Mouse (Mus musculus) CH12.LX (cell line): ENCODE measurements at regions not wholly inside any gene's neighbourhood (a gene's known extent, or its start where the extent isn't known, plus 50 kb on each side); places are given as distances from the start of the nearest gene placed in this dataset.

ENCODE experiments used
- BHLHE40 ChIP-seq: IDR thresholded peaks from 2 replicates; pipeline ENCODE4 v1.6.1; 2011; ENCODE audit warnings: mild to moderate bottlenecking, low read depth, low read length, improper control_type of control experiment
- CTCF ChIP-seq, 2 experiments: IDR thresholded peaks in 1 of 2; conservative IDR thresholded peaks in 1 of 2; 2 replicates each; pipeline ENCODE4 v1.5.1; 2011 to 2012; ENCODE audit warnings: low read depth in 2 of 2, low read length in 2 of 2, improper control_type of control experiment in 1 of 2, inconsistent platforms in 1 of 2, mild to moderate bottlenecking in 1 of 2, moderate library complexity in 1 of 2
- ELF1 ChIP-seq: IDR thresholded peaks from 2 replicates; pipeline ENCODE4 v1.6.1; 2014; ENCODE audit warnings: low read depth, mild to moderate bottlenecking, inconsistent platforms, low read length, improper control_type of control experiment
- EP300 ChIP-seq: IDR thresholded peaks from 2 replicates; pipeline ENCODE4 v1.6.1; 2011; ENCODE audit warnings: low read length, improper control_type of control experiment
- GABPA ChIP-seq: IDR thresholded peaks from 2 replicates; pipeline ENCODE4 v1.6.1; 2012; ENCODE audit warnings: low read depth, low read length, improper control_type of control experiment, inconsistent platforms; ENCODE audit not compliant: insufficient replicate concordance
- HCFC1 ChIP-seq: IDR thresholded peaks from 2 replicates; pipeline ENCODE4 v1.6.1; 2012; ENCODE audit warnings: low read depth, mild to moderate bottlenecking, inconsistent platforms, low read length, improper control_type of control experiment
- JUN ChIP-seq: IDR thresholded peaks from 2 replicates; pipeline ENCODE4 v1.6.1; 2011; ENCODE audit warnings: low read depth, mild to moderate bottlenecking, low read length, improper control_type of control experiment, moderate library complexity; ENCODE audit not compliant: insufficient read depth
- KAT2A ChIP-seq: IDR thresholded peaks from 2 replicates; pipeline ENCODE4 v1.6.1; 2012; ENCODE audit warnings: low read length, improper control_type of control experiment, inconsistent platforms; ENCODE audit not compliant: insufficient replicate concordance
- MAX ChIP-seq: IDR thresholded peaks from 2 replicates; pipeline ENCODE4 v1.6.1; 2011; ENCODE audit warnings: low read length, improper control_type of control experiment
- POLR2A ChIP-seq: IDR thresholded peaks from 2 replicates; pipeline ENCODE4 v1.6.1; 2011; ENCODE audit warnings: low read depth, mild to moderate bottlenecking, improper control_type of control experiment, low read length
- UBTF ChIP-seq: IDR thresholded peaks from 2 replicates; pipeline ENCODE4 v1.6.1; 2012; ENCODE audit warnings: low read depth, mild to moderate bottlenecking, inconsistent platforms, low read length, improper control_type of control experiment, moderate library complexity
- USF1 ChIP-seq: IDR thresholded peaks from 2 replicates; pipeline ENCODE4 v1.6.1; 2014; ENCODE audit warnings: low read depth, mild to moderate bottlenecking, inconsistent platforms, low read length, improper control_type of control experiment
- ZC3H11A ChIP-seq: IDR thresholded peaks from 2 replicates; pipeline ENCODE4 v1.6.1; 2012; ENCODE audit warnings: low read depth, mild to moderate bottlenecking, inconsistent platforms, low read length, improper control_type of control experiment
- ZKSCAN1 ChIP-seq: IDR thresholded peaks from 2 replicates; pipeline ENCODE4 v1.6.1; 2012; ENCODE audit warnings: low read depth, inconsistent platforms, low read length, improper control_type of control experiment, borderline replicate concordance

DNA sequence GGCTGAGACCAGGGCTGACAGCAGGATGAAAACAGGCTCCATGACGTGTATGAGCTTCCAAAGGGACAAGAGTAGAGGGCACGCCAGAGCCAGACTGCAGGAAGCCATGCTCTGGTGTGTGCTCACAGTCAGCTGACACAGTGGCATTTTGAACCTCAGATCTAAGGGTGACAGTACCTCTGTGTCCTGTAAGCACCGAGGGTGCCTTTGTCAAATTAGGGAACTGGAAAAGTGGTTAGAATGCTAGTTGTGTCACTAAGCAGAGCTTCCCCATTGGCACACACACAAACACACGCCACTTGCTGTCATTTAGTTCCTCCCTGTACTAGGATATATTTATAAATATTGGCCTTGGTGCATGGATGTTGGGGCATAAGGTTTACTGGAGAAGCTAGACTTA, 1374.6 kb upstream of the Gm7489 start:
- TF ChIP-seq EP300 (no peak), POLR2A (no peak), GABPA (no peak), CTCF (conservative IDR thresholded peaks at IDR 0.05 in 1 of 2, IDR thresholded peaks at IDR 0.05 in 1 of 2; ENCODE audit: low read depth in 2 of 2, low read length in 2 of 2) (no peak), MAX (no peak), JUN (no peak), ELF1 (no peak), UBTF (no peak), BHLHE40 (no peak), ZC3H11A (no peak), HCFC1 (no peak), ZKSCAN1 (no peak), USF1 (no peak), KAT2A (no peak)
